Mouse (Mus musculus) thymus, adult 2 months (tissue): ENCODE measurements around the gene Aff1. TPM values are rescaled to one million over a fixed set of nuclear protein-coding genes. Genes with fewer than 3 reads are reported as not detected.

Source experiments
- DNase-seq: peaks from one replicate; pipeline ENCODE4 v3.0.0; 2021
- H3K27ac ChIP-seq: fragments of 200-500 bp; 2 replicates; pipeline ENCODE4 v1.5.1; 2012; ENCODE audit warnings: low read length, control low read depth; ENCODE audit not compliant: control insufficient read depth, insufficient read depth
- H3K27me3 ChIP-seq: fragments of 200-500 bp; 2 replicates; pipeline ENCODE4 v1.6.1; 2012; ENCODE audit warnings: mild to moderate bottlenecking, low read length, moderate library complexity, mixed read lengths; ENCODE audit not compliant: control insufficient read depth, insufficient read depth
- H3K36me3 ChIP-seq: fragments of 200-500 bp; 2 replicates; pipeline ENCODE4 v1.6.1; 2012; ENCODE audit warnings: mild to moderate bottlenecking, low read length, moderate library complexity; ENCODE audit not compliant: control insufficient read depth, insufficient read depth
- H3K4me1 ChIP-seq: fragments of 200-500 bp; replicated peaks from 2 replicates; pipeline ENCODE4 v1.6.1; 2012; ENCODE audit warnings: low read length; ENCODE audit not compliant: control insufficient read depth, insufficient read depth
- H3K4me3 ChIP-seq: fragments of 200-500 bp; 2 replicates; pipeline ENCODE4 v1.5.1; 2012; ENCODE audit warnings: mild to moderate bottlenecking, low read length, control low read depth, moderate library complexity; ENCODE audit not compliant: control insufficient read depth, insufficient read depth
- CTCF ChIP-seq: fragments of 200-500 bp; IDR thresholded peaks from 2 replicates; pipeline ENCODE4 v1.5.1; 2012; ENCODE audit warnings: mild to moderate bottlenecking, control low read depth, low read length, moderate library complexity, borderline replicate concordance; ENCODE audit not compliant: control insufficient read depth, poor library complexity, insufficient read depth; ENCODE audit errors: extremely low read depth
- POLR2A ChIP-seq: fragments of 200-500 bp; IDR thresholded peaks from 2 replicates; pipeline ENCODE4 v1.6.1; 2012; ENCODE audit warnings: mild to moderate bottlenecking, low read length, control low read depth, moderate library complexity; ENCODE audit not compliant: control insufficient read depth, poor library complexity, insufficient read depth; ENCODE audit errors: extremely low read depth
- WGBS: fragments of 180-500 bp; shearing (Covaris S2); methylation state at CpG from one replicate; pipeline ENCODE4 v1.1.7; 2018; 5-methylcytosine and 5-hydroxymethylcytosine counted together
- polyA plus RNA-seq: library from polyadenylated mRNA; depleted of rRNA; stranded (reverse); fragments of >200 nt; gene quantifications from 2 replicates; pipeline ENCODE4 v1.2.3, GENCODE M21; 2012

Gene Aff1
- polyA plus RNA-seq, 1 experiment: 49.1 TPM

GRCm38 (mm10) chr5:103738509-103738908, 46.3 kb downstream of the Aff1 start:
- no peak overlapping the region for H3K4me3 ChIP-seq
- H3K27me3 ChIP-seq: no peaks in the 10 kb centered on the region
- H3K36me3 ChIP-seq: no peaks in the 10 kb centered on the region
- H3K27ac ChIP-seq: no peak overlapping the region
- TF ChIP-seq CTCF (no peak), POLR2A (no peak)
- 0 out of 2 replicates have a peak, but pooled peaks cover 9% of the 10 kb centered on the region for H3K4me1 ChIP-seq
- WGBS: 95% methylated on average over 5 of the region's 5 CpGs
- no peak for DNase-seq

GRCm38 (mm10) chr5:103739163-103739562, 47.0 kb downstream of the Aff1 start:
- no peak for TF ChIP-seq POLR2A
- no peak for TF ChIP-seq CTCF
- DNase-seq: no peak
- WGBS: 96% methylated on average over 5 of the region's 5 CpGs
- Histone ChIP-seq H3K27ac (no peak overlapping the region), H3K4me1 (0 out of 2 replicates have a peak, but pooled peaks cover 9% of the 10 kb centered on the region), H3K4me3 (no peak overlapping the region), H3K27me3 (no peaks in the 10 kb centered on the region), H3K36me3 (no peaks in the 10 kb centered on the region)

DNA sequence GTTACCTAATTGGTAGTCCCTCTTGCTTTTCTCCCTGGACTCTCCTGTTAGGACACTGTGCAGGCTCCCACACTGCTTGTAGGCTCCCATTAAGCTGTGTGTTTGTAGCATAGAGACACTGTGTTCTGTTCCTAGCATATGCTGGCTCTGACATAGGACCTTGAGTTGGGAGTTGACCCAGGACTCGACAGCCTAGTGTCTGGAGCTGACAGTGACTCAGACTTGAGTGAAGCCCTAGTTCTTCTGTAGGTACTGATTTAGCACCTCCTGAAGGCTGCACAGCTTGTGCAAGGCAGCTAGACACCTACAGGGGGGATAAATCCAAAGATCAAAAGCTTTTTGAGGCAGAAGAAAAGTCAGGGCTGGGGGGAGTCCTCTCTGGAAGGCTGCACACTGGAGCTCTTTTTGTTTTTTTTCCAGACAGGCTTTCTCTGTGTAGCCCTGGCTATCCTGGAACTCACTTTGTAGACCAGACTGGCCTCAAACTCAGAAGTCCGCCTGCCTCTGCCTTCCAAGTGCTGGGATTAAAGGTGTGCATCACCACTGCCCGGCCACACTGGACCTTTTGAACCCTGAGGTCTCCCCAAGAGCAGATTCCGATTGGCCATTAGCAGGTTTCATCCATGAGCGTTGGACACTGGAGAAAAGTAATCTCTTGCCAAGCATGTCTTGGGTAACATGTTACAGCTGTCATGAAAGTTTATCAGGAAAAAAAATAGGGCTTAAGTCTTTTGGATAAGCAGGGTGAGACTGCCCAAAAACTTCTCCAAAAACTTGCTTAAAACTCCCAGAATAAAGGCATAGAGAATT, 48.1 kb downstream of the Aff1 start:
- Histone ChIP-seq H3K27me3 (no peaks in the 10 kb centered on the region), H3K36me3 (no peaks in the 10 kb centered on the region), H3K27ac (no peak overlapping the region), H3K4me1 (peaks cover 15% of the 10 kb centered on the region), H3K4me3 (no peak overlapping the region)
- no peak for TF ChIP-seq CTCF
- no peak for TF ChIP-seq POLR2A
- DNase-seq: no peak
- 92% methylated on average over 5 of the region's 5 CpGs for WGBS

GRCm38 (mm10) chr5:103740903-103741246, 48.7 kb downstream of the Aff1 start:
- Histone ChIP-seq H3K4me1 (peaks cover 18% of the 10 kb centered on the region), H3K27ac (no peak overlapping the region), H3K4me3 (no peak overlapping the region), H3K27me3 (no peaks in the 10 kb centered on the region), H3K36me3 (no peaks in the 10 kb centered on the region)
- TF ChIP-seq CTCF (no peak), POLR2A (no peak)
- no peak for DNase-seq
- 96% methylated on average over 1 of the region's 1 CpGs for WGBS

- WGBS: 28% methylated on average over 1 of the region's 1 CpGs
Observed at GRCm38 (mm10) chr5:103741443-103741842, 49.3 kb downstream of the Aff1 start.

GRCm38 (mm10) chr5:103741992-103742391, 49.8 kb downstream of the Aff1 start:
- 96% methylated on average over 2 of the region's 2 CpGs for WGBS
- Histone ChIP-seq H3K4me3 (no peak overlapping the region), H3K36me3 (no peaks in the 10 kb centered on the region), H3K27me3 (no peaks in the 10 kb centered on the region), H3K27ac (no peak overlapping the region), H3K4me1 (peaks cover 24% of the 10 kb centered on the region)
- no peak for TF ChIP-seq POLR2A
- no peak for DNase-seq

More at GRCm38 (mm10) chr5:103741443-103741842, 49.3 kb downstream of the Aff1 start:
- Histone ChIP-seq H3K27ac (no peak overlapping the region), H3K27me3 (no peaks in the 10 kb centered on the region), H3K36me3 (no peaks in the 10 kb centered on the region), H3K4me3 (no peak overlapping the region), H3K4me1 (peaks cover 21% of the 10 kb centered on the region)
- DNase-seq: no peak
- TF ChIP-seq CTCF: no peak
- TF ChIP-seq POLR2A: no peak

DNA sequence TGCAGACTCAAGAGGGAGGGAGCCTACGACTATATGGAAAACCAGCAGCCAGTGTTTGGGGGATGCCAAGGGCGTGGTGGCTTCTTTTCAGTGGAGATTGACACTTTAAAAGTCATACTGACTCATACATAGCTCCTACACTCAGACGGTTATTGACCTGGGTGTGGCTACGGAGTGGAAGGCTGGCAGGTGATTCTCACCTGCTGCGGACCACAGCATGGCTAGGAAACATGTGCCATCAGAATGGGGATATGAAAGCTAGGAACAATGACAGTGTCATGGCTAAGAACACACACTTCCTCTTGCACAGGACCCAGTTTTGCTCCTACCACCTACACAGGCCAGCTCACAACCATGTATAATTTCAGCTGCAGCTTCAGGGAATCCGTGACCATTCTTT, 52.4 kb downstream of the Aff1 start:
- H3K27ac ChIP-seq: no peak overlapping the region
- TF ChIP-seq CTCF (no peak), POLR2A (no peak)
- peaks cover 23% of the 10 kb centered on the region for H3K4me1 ChIP-seq
- no peak for DNase-seq
- no peak overlapping the region for H3K4me3 ChIP-seq
- 79% methylated on average over 6 of the region's 6 CpGs for WGBS
- no peaks in the 10 kb centered on the region for H3K36me3 ChIP-seq
- H3K27me3 ChIP-seq: no peaks in the 10 kb centered on the region

- Histone ChIP-seq H3K27ac (no peak overlapping the region), H3K4me1 (peaks cover 26% of the 10 kb centered on the region), H3K4me3 (no peak overlapping the region), H3K27me3 (no peaks in the 10 kb centered on the region), H3K36me3 (no peaks in the 10 kb centered on the region)
- TF ChIP-seq CTCF: no peak
- 78% methylated on average over 1 of the region's 1 CpGs for WGBS
- DNase-seq: no peak
Observed at GRCm38 (mm10) chr5:103745635-103746034, 53.5 kb downstream of the Aff1 start.
